Mouse (Mus musculus): ENCODE results near the gene Mrpl51.

DNA sequence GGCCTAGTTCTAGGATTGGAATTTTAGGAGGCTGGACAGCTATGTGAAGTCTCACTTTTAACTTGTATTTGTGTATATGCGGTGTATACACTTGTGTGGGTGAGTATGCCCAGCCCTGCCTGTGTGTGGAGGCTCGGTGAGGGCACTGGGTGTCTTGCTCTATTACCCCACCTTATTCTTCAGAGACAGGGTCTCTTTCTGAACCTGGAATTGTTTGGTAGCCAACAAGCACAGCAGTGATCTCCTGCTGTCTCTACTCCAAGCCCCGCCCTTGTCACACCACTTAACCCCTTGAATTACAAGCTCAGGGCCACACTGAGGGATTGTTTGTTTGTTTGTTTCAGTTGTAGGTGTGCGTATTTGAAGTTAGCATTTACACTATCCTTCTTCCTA, 40.4 kb downstream of the Mrpl51 start:
- no peak for TF ChIP-seq POLR2A (IDR thresholded peaks at IDR 0.05; ENCODE audit: insufficient read depth, low read depth, low read length)
- TF ChIP-seq CTCF (IDR thresholded peaks at IDR 0.05): no peak
